Mouse (Mus musculus): ENCODE measurements around the gene Fam84b. TPM values are rescaled to one million over a fixed set of nuclear protein-coding genes. Genes with fewer than 3 reads are reported as not detected.

Fam84b gene
- total RNA-seq, 4 experiments from 2014 or later, result 10.2 to 14.3 (median 11.9) TPM

Other genes with a start within 250 kb of the Fam84b start
- gene A1bg, start 69.2 kb upstream of the Fam84b start, total RNA-seq (2022), result not detected

Measured in layer of hippocampus, adult 8-10 months (tissue).